Mouse (Mus musculus) mesoderm, embryonic 11.5 days (tissue): ENCODE results near the gene Adamts6.

Experiments used
- DNase-seq: peaks from one replicate; pipeline ENCODE4 v3.0.0-alpha.2; 2012; ENCODE audit warnings: low read depth, low spot score

The Adamts6 gene

DNA sequence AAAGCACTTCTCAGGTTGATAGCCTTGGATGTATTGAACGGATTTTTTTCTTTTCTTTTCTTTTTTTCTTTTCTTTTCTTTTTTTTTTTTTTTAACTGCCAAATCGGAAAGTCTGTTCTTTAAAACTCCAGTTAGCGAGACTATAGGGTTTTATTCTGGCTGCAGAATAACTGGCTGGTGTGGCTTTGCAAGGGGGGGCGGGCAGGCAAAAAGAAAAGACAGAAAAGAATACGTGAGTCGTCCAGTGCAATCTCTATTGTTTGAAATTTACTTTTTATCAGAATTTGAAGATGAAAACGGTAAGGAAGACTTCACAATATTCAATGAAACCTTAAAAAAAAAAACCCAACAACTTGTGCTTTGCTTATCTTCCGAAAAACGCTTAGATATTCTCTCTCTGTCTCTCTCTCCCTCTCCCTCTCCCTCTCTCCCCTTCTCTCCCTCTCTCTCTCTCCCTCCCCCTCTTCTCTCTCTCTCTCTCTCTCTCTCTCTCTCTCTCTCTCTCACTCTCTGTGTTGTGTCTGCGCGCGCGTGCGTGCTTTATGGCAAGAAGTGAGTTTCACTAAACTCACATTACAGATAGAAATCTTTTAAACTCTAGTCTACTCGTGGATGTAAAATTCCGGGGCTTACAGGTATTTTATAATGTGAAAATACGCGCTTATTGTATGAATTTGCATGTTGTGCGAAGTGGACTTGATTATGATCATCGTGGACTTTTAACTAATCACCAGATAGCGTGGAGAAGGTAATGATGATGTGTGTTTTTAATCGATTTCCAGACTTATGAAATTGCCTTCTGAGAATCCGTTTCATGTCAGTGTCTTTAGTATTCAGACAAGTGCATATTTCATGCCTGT lies at the start of gene Adamts6:
Gene Adamts6 (plus strand): TSS at position 470 of the 860 bp plus-strand sequence.
- peak; percentile 37 for DNase-seq

DNA sequence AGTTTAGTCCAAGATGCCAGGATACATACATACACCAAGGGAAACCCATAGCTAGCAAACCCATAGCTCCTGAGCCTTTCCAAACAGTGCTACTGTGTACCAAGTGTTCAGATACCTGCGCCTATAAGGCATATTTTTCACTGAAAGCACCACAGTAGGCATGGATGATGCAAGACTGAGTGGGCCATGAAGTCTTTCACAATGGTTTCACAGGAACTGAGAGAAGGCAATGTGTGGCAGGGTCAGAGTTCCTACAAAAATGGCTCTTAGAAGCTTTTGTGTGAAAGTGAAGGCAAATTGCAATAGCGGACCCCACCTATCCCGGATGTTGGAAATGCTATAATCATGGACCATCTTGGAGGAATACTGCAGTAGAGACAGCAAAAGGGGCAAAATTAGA lies 28.6 kb upstream of the Adamts6 start:
- no peak for DNase-seq

DNA sequence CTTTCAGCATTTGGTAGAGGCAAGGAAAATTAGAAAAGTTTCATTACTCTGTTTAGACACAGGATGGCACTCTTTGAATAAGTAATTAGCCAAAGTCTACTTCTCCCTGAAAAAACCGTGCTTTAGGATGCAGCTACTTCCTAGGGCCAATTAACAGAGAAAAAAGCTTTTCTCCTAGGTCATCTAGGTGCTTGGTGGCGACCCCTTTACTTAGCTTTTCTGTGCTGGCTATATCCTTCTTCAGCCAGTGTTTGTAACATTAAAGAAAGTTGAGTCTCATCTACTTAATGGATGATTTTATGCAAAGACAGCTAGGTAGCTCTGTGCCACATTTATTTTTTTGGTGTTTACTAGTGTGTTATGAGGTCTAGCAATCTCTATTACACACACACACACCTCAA lies 2.6 kb upstream of the Adamts6 start:
- peak; percentile 16 for DNase-seq

DNA sequence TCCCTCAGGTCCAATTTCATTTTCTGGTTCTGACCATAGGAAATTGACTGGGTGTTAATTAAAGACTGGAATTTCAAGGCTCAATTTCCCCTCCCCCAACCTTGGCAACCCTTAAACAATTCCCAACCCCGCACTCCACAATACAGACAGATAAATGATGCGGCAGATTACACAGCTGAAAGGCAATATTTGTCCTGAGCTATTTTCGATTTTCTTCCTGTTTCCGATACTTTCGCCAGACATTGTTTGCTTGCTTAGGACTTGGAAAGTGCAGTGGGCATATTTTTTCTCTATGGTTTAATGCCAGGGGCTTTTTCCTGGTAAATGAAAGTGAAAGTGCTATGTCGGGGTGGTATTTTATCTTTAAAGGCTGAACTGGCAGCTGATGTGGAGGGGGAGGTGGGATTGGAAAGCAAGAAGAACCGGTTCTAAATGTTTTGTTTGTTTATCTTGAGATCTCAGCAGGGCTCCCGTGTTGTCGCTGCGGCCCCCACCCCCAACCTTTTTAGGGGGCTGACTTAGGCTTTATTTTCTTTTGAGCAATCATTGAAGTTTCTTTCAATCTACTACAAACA lies 1.8 kb upstream of the Adamts6 start:
- DNase-seq = peak; percentile 6

DNA sequence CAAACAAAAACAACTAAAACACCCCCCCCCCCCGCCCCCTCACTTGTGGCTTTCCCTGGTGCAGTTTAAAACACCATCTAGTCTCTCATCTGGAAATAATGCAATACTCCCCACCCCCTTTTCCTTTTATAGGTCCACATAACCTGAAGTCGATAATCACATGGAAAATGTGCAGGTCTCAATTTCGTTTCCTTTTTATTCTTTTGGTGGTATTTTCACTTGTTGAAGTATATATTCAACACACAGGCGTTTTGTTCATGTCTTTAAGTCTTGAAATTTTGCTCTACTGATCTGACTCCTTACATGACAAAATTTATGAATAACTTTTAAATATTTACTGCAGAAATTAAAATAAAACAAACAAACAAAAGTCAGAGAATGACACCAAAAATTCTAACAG lies 1.3 kb upstream of the Adamts6 start:
- no peak for DNase-seq

DNA sequence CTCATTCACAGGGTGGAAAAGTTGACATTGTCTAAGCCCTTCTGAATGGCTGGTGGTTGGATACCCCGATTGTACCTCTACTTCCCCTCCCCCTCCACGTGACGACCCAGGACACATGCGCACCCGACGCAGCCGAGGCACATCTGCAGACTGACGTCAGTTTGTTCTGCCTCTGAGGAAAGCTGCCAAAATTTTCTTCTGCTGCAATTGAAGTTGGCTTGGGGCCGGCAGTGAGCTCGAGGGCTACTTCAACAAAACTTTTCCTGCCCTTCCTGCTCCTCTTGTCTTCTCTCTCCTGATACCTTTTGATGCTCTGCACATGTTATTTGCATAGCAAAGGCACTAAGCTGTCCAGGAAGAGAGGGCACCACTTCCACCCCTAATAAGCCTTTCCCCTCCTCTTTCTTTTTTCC lies 732 bp upstream of the Adamts6 start:
- peak; percentile 93 for DNase-seq

DNA sequence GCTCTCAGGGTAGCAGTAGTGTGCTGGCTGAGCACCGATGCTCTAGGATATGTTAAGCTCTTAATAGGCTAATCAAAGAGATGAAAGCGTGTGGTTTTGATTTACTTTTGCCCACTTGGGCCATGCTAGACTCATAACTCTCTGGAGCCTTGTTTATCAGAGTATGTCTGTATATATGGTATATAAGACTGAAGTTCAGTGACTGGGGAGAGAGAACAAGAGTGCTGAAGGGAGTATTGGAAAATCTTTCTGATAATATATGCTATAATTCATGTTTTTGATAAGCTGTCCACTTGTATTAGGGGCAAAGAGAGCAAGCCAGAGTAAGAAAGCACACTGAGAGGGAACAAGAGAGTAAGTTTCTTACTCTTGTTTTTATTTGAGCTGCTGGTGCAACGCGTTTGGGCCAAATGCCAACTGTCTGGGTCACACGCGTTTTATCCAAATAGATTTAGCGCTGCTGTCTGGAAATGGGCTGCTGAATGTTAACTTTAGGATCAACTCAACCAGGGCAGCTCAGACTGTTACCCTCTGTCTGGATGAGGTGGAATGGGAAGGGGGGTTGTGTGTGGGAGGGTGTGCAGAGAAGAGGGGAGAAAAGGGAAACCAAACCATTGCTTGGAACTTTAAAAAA lies 708 bp downstream of the Adamts6 start:
- peak; percentile 71 for DNase-seq

DNA sequence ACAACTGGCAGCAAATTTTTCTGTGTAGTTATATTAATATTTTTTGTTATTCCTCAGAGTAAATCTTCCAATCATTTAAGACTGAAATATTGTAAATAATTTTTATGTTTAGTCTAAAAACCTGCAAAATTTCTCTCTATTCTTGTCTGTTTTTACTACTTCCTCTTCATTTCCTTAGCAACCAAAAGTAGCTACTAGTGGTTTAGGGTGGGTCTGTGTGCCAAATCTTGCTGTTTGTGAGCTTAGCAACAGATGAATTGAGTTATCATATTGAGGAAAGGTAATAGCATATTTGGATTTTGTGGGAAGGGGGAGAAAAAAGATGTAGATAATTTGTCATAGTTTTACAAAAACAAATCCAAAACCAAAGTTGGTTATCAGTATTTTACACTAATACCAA lies 1.5 kb downstream of the Adamts6 start:
- DNase-seq = no peak

DNA sequence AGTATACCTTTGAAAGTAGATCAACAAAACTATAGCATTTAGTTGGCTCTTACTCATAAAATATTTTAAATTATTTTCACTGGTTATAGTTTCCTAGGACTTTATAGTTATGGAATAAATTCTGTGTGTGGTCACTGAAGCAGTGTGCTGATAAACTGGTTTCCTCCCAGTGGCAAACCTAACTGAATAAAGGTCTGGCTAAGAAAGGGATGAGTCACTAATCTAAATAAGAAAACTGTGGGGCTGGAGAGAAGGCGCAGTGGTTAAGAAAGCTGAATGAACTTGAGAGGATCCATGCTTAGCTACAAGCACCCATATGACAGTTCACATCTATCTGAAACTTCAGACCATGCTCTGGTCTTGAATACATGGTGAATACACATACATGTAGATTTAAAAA lies 7.8 kb downstream of the Adamts6 start:
- DNase-seq = no peak

DNA sequence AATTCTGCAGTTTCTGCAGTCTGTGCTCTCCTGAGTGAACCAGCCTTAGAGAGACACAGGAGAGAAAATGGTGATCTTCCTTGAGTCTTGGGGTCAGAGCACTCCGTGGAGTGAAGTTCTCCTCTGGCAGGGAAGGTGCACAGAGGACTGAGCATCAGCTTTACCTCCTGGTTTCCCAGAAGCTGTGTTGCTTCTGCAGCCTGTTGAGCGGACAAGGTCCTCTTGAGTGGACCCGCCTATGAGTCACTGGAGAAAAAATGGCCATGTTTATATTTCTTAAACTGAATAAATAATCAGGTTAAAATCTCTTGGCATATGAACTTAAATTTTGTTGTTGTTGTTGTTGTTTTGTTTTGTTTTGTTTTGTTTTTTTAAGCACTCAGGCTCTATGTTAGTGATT lies 41.7 kb downstream of the Adamts6 start:
- no peak for DNase-seq

DNA sequence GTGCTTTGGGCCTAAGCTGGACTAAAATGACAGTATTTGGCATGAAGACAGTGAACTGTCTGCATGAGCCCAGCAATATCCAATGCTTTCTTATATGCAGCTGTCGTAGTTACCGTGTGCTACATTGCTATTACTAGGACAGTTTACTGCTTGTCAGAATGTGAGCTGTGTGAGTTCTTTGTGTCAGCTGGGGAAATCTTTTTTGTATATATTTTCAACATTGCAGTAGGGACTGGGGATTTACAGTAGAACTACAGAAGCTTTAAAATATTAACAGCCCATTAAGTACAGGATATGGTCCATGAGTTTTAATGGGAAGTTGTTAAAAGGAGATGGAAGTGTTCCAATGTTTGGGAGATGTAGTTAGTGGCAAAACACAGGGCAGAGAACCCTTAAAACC lies 42.1 kb downstream of the Adamts6 start:
- DNase-seq = no peak

DNA sequence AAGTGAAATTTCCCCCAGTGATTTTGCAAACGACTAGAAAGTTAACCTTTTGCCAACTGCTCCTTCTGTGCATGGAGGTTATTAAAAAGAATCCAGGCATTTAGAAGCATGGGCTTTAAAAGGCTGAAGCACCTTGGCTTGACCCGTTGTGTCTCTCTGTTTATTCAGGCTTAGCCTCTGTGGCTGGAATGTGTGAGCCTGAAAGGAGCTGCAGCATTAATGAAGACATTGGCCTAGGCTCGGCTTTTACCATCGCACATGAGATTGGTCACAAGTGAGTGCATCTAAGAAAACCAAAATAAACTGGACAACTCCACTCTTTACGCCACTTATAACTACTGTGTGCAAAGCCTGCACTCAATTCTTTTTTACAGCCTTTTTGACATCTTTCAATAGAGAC lies 65.0 kb downstream of the Adamts6 start:
- DNase-seq = peak; percentile 14

DNA sequence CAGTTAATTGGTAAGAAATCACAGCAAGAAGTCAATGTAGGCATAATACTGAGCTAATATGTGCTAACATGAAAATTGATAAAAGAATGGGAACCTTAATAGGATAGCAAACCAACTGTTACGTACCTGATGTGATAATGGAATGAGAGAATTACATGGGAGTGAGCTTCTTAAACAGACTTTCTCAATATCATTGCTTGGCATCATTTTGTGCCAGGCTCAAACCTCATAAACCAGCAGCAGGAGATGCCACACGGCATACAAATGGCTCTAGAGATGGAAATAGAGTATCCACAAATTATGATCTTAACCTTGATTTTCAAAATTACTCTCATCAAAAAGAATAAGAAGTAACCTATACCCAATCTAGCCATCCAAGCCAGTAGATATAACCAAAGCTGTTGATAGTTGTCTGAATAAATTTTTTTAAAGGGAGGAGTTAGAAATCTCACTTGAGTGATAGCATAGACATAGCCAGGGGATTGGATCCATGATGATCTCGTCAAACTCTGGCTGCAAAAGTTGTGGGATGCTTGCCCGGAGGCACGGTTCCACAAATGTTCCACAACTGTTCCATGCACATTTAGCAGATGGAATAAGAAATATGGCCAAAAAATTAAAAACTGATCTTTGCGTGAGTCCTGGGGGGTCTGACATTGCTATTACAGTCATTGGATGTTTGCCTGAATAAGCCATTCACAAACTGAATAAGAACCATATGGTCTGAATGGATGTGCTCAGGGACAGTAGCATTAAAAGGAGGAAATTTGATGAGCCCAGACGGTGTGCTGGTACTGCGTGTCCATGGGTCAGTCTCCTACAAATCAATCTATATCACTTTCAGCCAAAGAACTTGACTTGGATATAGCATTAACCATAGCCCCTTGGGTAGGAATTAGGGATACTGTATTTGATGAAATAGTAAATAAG lies 106.1 kb downstream of the Adamts6 start:
- DNase-seq = no peak

DNA sequence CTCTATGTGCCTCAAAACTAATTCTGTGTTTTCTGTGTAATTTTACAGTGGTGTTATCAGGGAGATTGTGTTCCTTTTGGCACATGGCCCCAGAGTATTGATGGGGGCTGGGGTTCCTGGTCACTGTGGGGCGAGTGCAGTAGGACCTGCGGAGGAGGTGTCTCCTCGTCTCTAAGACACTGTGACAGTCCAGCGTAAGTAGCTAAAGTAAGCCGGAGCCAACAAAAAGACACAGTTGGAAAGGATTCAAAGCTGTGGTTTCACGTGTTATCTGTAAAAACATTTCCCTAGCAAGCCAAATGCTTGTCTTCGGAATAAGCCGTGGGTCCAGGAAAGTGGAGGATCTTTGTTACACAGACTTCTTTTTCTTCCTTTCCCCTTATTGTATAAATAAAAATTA lies 110.2 kb downstream of the Adamts6 start:
- DNase-seq = no peak

DNA sequence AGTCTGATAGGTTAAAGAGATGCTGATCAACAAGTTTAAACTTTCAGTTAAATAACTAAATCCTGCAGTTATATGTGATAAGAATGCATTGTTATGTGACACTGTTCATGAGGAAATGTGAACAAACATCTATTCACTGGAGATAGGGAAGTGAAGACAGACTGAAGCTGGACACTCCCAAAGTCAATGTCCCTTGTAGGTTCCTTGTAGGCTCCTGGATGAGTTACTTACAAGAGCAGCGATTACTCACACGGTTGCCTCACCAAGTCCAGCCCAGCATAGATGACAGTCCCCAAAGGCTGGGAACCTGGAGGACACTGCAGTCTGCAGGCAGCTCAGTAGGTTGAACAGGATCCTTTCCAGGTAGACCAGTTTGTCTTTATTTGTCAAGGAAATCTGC lies 145.1 kb downstream of the Adamts6 start:
- DNase-seq = no peak

DNA sequence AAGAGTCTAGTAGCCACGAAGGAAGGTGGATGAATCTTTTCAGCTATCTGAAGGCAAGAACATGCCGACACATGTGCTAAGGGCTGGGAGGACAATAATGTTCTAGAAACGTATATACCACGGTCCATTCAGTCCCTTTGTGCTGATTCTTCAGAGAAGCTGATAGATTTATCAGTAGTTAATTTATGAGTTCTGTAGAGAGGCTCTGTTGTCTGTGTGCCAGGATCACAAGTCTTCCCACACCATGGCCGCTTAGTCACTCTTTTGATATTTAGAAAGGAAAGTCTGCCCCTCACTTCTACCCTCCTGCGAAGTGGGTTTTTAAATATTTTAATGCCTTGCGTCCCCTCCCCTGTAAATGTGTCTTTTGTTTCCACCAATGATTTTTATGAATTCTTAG lies 154.9 kb downstream of the Adamts6 start:
- no peak for DNase-seq

DNA sequence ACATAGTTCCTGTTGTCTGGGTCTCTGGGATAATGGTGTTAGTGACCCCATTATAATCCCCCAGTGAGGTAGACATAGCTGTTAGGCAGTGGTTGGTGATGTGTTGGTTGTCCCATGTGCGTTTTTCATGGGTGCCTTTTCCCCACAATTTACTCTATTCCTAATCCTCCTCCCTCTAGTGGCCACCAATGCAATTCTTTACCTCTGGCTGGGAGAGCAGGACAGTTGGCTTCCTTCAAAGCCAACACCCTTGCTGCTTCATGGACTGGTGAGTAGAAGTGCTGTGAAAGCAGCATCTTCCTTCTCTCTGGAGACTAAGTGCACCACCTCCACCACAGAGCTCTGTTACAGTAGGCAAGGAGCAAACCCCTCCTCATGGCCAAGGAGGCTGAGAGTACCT lies 157.8 kb downstream of the Adamts6 start:
- no peak for DNase-seq

DNA sequence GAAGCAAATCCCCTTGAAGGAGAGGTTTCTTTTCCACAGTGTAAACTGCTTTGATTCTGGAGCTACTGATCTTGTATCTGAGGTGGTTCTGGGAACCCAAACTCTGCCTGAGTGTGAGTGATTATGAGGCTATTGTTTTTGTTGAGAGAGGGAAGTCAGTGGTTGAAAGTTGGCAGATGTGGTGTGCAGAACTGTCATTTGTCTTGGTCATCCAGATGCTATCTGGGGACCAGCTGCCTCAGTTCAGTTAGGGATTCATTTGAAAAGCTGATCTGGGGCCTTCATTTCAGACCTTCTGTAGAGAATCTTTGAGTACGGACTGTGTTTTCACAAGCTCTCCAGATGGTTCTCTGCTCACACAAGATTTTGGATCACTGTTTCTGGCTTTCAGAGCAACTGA lies 159.3 kb downstream of the Adamts6 start:
- DNase-seq = no peak

DNA sequence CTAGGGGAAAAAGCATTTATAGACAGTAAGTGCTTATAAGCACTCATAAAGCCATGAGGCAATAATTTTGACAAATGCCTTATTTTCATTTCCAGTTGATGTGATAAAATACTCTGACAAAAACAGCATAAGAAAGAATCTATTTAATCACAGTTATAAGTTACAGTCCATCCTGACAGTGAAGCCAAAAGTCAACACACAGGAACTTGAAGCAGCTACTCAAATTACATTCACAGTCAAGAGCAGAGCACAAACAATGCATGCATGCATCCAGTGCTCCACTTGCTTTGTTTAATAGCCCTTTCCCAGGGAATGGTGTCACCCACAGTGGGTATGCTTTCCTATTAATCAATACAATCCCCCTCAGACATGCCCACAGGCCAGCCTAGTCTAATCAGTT lies 159.8 kb downstream of the Adamts6 start:
- DNase-seq = no peak

DNA sequence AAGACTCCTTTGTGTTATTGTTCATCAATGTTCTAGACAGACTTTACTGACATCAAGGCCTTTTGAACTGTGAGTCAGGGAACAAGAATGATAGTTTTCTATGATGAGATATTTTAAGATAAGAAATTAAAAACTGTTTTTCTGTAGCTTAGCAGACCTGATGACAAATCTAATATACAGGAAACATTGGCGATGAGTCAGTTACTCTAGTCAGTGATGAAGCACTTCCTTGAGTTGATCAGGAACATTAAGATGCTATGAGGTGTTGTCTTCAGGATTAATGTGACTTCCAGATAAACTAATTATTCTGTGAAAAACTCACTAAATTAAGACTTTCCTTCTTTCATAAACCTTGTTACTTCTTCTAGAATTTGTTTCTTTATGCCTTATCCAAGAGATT lies 160.7 kb downstream of the Adamts6 start:
- DNase-seq = no peak

DNA sequence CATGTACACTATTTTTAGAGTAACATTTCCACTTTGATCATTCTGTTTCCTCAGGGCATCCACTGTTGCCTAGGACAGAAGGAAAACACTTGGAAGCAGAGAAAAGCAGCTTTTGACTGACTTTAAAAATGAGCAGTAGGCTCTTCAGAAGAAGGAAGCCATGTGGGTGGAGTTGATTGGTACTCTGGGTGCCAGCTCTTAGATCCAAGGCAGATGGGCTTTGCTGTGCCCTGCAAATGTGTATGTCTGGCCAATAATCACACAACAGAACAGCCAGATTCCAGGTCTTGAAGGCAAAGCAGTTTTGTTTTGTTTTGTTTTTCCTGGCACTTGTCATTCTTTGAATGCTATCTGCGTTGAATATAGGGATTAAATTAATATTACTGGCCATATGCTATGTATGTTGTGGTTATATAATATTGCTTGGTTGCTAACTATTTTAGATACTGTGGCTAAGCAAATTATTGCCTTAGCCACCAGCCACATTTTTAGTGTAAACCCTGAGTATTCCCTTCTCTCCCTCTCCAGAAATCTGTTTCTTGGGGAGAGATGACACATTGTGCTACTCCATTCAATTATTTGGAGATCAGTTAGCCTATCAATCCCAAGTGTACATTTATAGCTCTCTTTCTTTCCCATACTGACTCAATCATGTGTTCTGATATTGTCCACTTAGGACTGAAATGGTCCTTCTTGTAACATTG lies 165.8 kb downstream of the Adamts6 start:
- DNase-seq = no peak
